Mouse (Mus musculus) stomach, postnatal 0 days (tissue): ENCODE data around the gene Dnajc30.

Experiments used
- CTCF ChIP-seq: IDR thresholded peaks from 2 replicates; pipeline ENCODE4 v1.5.1; 2016; ENCODE audit warnings: antibody characterized with exemption, low read depth, mild to moderate bottlenecking, moderate library complexity
- EP300 ChIP-seq: optimal IDR thresholded peaks from 2 replicates; pipeline ENCODE3; 2016; ENCODE audit warnings: antibody characterized with exemption

GRCm38 (mm10) chr5:135079578-135079977 is 15.6 kb downstream of the Dnajc30 start:
- TF ChIP-seq CTCF, result no peak
- no peak for TF ChIP-seq EP300
